Mouse (Mus musculus) common myeloid progenitor, adult 5-6 weeks (primary cell): ENCODE measurements around the gene Deaf1. TPM values are rescaled to one million over a fixed set of nuclear protein-coding genes. Genes with fewer than 3 reads are reported as not detected.
A peak's percentile ranks its signal among the peaks of the same experiment; 100 is the strongest.

Experiments
- ATAC-seq: replicated peaks from 2 replicates; pipeline ENCODE4 v1.8.0; 2016; ENCODE audit warnings: low read depth, mild to moderate bottlenecking, moderate TSS enrichment, inconsistent platforms; ENCODE audit not compliant: poor library complexity, severe bottlenecking
- total RNA-seq: library from RNA; stranded (forward); fragments of 200-1000, 187-1606 nt; gene quantifications from 2 replicates; pipeline ENCODE4 v1.2.3, GENCODE M21; 2017

The Deaf1 gene
- total RNA-seq, 1 experiment from 2014 or later = 29.1 TPM

GRCm38 (mm10) chr7:141301386-141301785 is 26.1 kb downstream of the Deaf1 start:
- ATAC-seq = no peak

- no peak for ATAC-seq
Observed at GRCm38 (mm10) chr7:141299175-141299574, 28.3 kb downstream of the Deaf1 start.

- ATAC-seq = no peak
Observed at GRCm38 (mm10) chr7:141297926-141298650, 29.4 kb downstream of the Deaf1 start.

- no peak for ATAC-seq
Observed at GRCm38 (mm10) chr7:141294479-141294878, 33.0 kb downstream of the Deaf1 start.

- ATAC-seq = peak; percentile 58
Observed at GRCm38 (mm10) chr7:141293852-141294471, 33.5 kb downstream of the Deaf1 start.

GRCm38 (mm10) chr7:141292583-141293388 is 34.7 kb downstream of the Deaf1 start:
- no peak for ATAC-seq

GRCm38 (mm10) chr7:141291921-141292582 is 35.4 kb downstream of the Deaf1 start, which contains the start of gene Drd4:
Gene Drd4, plus strand, starts transcription at chr7:141292006.
- peak; percentile 48 for ATAC-seq

- no peak for ATAC-seq
Observed at GRCm38 (mm10) chr7:141288042-141288441, 39.4 kb downstream of the Deaf1 start.

- ATAC-seq = no peak
Observed at GRCm38 (mm10) chr7:141282756-141283155, 44.7 kb downstream of the Deaf1 start.

- no peak for ATAC-seq
Observed at GRCm38 (mm10) chr7:141281442-141281841, 46.0 kb downstream of the Deaf1 start.

- ATAC-seq = peak; percentile 47
Observed at GRCm38 (mm10) chr7:141278766-141279590, 48.5 kb downstream of the Deaf1 start, which contains the start of gene Sct. Gene Sct, minus strand, starts transcription at chr7:141279133.

- no peak for ATAC-seq
Observed at GRCm38 (mm10) chr7:141277701-141278678, 49.5 kb downstream of the Deaf1 start.

- no peak for ATAC-seq
Observed at GRCm38 (mm10) chr7:141276546-141276945, 50.9 kb downstream of the Deaf1 start, which contains the start of gene Cdhr5. Gene Cdhr5, minus strand, starts transcription at chr7:141276786.

GRCm38 (mm10) chr7:141275356-141275755 is 52.1 kb downstream of the Deaf1 start:
- ATAC-seq = no peak

- no peak for ATAC-seq
Observed at GRCm38 (mm10) chr7:141270631-141271030, 56.9 kb downstream of the Deaf1 start.

GRCm38 (mm10) chr7:141269273-141269545 is 58.3 kb downstream of the Deaf1 start:
- ATAC-seq = peak; percentile 7; the same call in 1 of the 2 replicates

GRCm38 (mm10) chr7:141268466-141269272 is 58.8 kb downstream of the Deaf1 start:
- ATAC-seq = peak; percentile 55
